Mouse (Mus musculus) limb, embryonic 15.5 days (tissue): ENCODE measurements around the gene Tmem131l. TPM values are rescaled to one million over a fixed set of nuclear protein-coding genes. Genes with fewer than 3 reads are reported as not detected.
"Not testable (repeated sequence)": the region's sequence is repeated elsewhere in the genome, so short reads cannot be mapped to it uniquely, and the experiment has no call there.

ENCODE experiments used
- ATAC-seq: fragments of 200-750 bp; cut with Nextera tagmentation; 2 replicates; pipeline ENCODE4 v1.8.0; 2017; ENCODE audit warnings: low read depth, moderate TSS enrichment; ENCODE audit not compliant: insufficient number of reproducible peaks, low FRiP score, low TSS enrichment
- H3K27ac ChIP-seq: fragments of 300-500 bp; sonication (generic); 2 replicates; pipeline ENCODE4 v1.5.1; 2015; ENCODE audit warnings: moderate library complexity, mild to moderate bottlenecking, inconsistent platforms
- H3K27me3 ChIP-seq: fragments of 300-500 bp; sonication (generic); 2 replicates; pipeline ENCODE4 v1.6.1; 2015; ENCODE audit warnings: inconsistent platforms
- H3K36me3 ChIP-seq: fragments of 300-500 bp; sonication (generic); 2 replicates; pipeline ENCODE4 v1.6.1; 2015; ENCODE audit warnings: inconsistent platforms
- H3K4me1 ChIP-seq: fragments of 300-500 bp; sonication (generic); 2 replicates; pipeline ENCODE4 v1.6.1; 2015; ENCODE audit warnings: inconsistent platforms
- H3K4me2 ChIP-seq: fragments of 300-500 bp; sonication (generic); 2 replicates; pipeline ENCODE4 v1.6.1; 2015; ENCODE audit warnings: mild to moderate bottlenecking, inconsistent platforms
- H3K4me3 ChIP-seq: fragments of 300-500 bp; sonication (generic); 2 replicates; pipeline ENCODE4 v1.5.1; 2015; ENCODE audit warnings: mild to moderate bottlenecking, inconsistent platforms
- H3K9ac ChIP-seq: fragments of 300-500 bp; sonication (generic); 2 replicates; pipeline ENCODE4 v1.6.1; 2015; ENCODE audit warnings: inconsistent platforms
- H3K9me3 ChIP-seq: fragments of 300-500 bp; sonication (generic); 2 replicates; pipeline ENCODE4 v1.6.1; 2016; ENCODE audit warnings: inconsistent platforms
- WGBS: fragments of 180-500 bp; shearing (Covaris S2); methylation state at CpG from one replicate; pipeline ENCODE4 v1.1.7; 2015; 5-methylcytosine and 5-hydroxymethylcytosine counted together
- polyA plus RNA-seq: library from polyadenylated mRNA; unstranded; fragments of >200 nt; fragmentation: Nextera tagmentation; extraction: Ambion mirVana; gene quantifications from 2 replicates; pipeline ENCODE4 v1.2.1, GENCODE M21; 2015

The Tmem131l gene
- polyA plus RNA-seq, 1 experiment from 2014 or later, result 47.9 TPM

DNA sequence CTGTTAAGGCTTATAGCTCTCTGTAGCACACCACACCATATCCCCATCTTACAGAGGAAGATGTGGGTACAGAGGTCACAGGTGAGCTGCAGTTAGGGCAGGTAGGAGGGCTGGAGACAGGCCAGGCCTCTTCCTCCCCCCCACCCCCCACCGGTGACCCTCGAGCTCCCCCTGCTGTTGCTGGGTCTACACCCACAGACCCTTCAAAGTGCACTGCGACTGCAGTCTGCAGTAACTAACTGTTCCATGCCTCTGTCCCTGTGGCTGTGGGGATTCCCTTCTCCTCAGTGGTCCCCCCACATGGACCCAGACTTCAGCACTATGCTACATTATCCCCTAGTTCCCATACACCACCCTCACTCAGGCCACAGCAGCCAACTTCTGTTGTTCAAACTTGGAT lies 144.2 kb downstream of the Tmem131l start:
- Histone ChIP-seq H3K4me3 (no peak overlapping the region), H3K36me3 (peaks cover 30% of the 10 kb centered on the region), H3K27ac (no peak overlapping the region), H3K4me1 (0 out of 2 replicates have a peak, but pooled peaks cover 3% of the 10 kb centered on the region), H3K9me3 (no peaks in the 10 kb centered on the region), H3K9ac (no peak overlapping the region), H3K4me2 (no peak overlapping the region), H3K27me3 (no peaks in the 10 kb centered on the region)
- no peak for ATAC-seq
- 46% methylated on average over 3 of the region's 3 CpGs for WGBS

DNA sequence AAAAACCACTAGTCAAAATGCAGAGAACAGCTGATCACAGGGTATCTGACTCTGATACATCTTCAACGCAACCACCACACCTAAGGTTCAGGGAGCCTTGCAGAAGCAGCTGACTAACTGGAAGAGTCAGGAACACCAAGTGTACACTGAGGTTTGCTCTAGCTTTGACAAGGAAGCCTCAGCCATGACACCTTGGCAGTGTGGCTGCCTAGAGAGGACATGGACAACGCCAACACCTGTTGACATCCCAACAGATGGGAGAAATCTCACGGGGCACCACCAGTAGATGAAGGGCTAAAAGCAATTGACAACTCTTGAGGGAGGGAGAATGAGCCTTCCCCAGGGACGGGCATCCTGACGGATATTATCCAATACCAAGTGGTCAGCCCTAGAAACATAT lies 144.9 kb downstream of the Tmem131l start:
- H3K9me3 ChIP-seq, result no peaks in the 10 kb centered on the region

DNA sequence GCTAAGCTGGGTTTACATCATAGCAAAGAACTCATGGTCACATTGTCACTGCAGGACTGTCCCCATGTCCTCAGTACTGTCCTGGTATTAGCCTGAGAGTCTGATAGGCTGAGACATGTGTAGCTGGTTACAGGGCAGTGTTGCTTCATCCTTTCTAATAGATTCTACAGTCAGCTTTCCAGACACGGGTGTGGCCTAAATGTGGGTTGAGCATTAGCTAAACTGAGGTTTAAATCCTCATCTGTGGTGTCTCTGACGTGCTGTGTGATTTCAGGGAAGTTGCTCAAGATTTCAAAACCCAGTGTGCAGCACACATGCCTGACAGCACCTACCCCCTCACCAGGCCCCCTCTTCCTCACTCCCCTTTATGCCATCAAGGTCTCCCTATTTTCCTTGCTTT lies 154.8 kb downstream of the Tmem131l start:
- no peak overlapping the region for H3K4me3 ChIP-seq
- H3K27me3 ChIP-seq, result no peaks in the 10 kb centered on the region
- no peak for ATAC-seq
- WGBS, result 62% methylated on average over 2 of the region's 2 CpGs
- H3K36me3 ChIP-seq, result no peaks in the 10 kb centered on the region
- no peak overlapping the region for H3K9ac ChIP-seq
- H3K4me2 ChIP-seq, result no peak overlapping the region
- no peaks in the 10 kb centered on the region for H3K9me3 ChIP-seq
- 0 out of 2 replicates have a peak, but pooled peaks cover 3% of the 10 kb centered on the region for H3K4me1 ChIP-seq
- H3K27ac ChIP-seq, result no peak overlapping the region

More for the DNA sequence above, 144.9 kb downstream of the Tmem131l start:
- Histone ChIP-seq H3K4me3 (no peak overlapping the region), H3K4me1 (0 out of 2 replicates have a peak, but pooled peaks cover 3% of the 10 kb centered on the region), H3K9ac (no peak overlapping the region), H3K27me3 (no peaks in the 10 kb centered on the region), H3K4me2 (no peak overlapping the region), H3K36me3 (peaks cover 25% of the 10 kb centered on the region), H3K27ac (no peak overlapping the region)
- no peak for ATAC-seq
- 84% methylated on average over 5 of the region's 5 CpGs for WGBS

DNA sequence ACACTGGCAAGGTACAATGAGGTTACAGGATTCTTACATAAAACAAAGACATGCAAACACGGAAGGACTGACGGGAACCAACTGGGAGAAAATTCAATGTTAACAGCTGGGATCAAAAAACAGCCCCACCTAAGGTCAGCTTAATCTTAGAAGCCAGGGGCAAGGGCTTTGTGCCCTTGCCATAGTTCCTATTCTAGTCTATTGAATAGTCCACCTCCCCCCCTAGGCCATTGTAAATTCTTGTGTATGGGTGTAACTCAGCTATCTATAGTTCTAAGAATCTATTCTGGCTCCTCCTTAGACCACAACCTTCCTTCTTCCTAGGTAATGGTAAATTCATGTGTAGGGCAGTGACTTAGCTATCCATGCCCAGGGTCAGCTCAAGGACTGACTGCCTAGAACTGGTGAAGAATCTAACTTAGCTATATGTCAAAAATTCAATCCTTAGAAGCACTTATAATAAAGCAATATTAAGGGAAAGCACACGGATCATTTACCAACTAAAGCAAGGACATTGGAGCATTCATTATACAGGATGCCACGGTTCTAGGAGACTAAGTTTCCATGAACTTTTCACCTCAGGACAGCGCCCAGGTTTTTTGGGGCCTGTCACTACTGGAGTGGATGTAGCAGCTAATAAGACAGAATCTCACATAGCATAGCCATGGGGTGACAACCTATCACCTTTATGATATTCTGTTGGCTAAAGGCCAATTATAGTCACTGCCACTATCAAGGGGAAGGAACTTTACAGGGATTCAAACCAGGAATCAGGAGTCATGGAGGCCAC lies 160.5 kb downstream of the Tmem131l start:
- H3K36me3 ChIP-seq, H3K9ac ChIP-seq, H3K4me1 ChIP-seq, H3K27ac ChIP-seq, ATAC-seq, H3K27me3 ChIP-seq, H3K4me2 ChIP-seq, H3K9me3 ChIP-seq, H3K4me3 ChIP-seq: not testable (repeated sequence)
- 82% methylated on average over 5 of the region's 5 CpGs for WGBS

DNA sequence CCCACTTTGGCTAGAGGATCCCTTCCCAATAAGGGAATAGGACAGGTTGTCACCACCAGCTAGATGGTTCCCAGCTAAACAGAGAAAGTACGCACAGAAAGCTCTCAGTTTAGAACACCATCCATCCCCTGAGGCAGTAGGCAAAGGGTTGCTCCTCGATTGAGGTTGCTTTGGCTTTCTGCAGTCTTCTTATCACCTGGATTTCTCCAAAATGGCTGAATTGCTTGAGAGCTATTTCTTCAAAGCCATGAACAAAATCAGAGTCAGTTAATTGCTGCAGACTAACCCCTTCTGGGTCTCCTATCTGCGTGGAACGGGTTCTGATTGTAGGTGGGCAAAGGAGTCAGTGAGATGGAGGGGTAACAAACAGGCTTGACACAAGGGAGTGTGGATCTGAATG lies 161.2 kb downstream of the Tmem131l start:
- no peak for ATAC-seq
- no peaks in the 10 kb centered on the region for H3K9me3 ChIP-seq
- 86% methylated on average over 4 of the region's 4 CpGs for WGBS

DNA sequence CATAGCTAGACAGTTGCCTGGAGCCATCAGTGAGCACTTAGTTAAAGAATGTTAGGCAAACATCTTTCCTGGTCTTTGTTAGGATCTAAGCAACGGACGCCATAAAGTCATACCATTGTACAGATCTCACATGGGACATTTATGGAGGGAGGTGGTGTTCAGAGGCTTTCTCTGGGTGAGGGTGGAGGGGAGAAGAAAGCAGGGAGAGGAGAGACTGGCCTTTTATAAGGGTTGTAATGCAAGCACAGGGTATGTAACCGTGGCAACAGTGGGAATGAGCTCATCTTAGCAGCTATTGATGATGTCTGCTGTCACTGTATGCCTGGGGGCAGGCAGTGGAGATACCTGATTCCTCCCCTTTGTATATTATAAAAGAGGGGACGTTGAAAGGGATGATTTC lies 163.7 kb downstream of the Tmem131l start:
- Histone ChIP-seq H3K36me3 (no peaks in the 10 kb centered on the region), H3K27me3 (no peaks in the 10 kb centered on the region), H3K4me3 (no peak overlapping the region), H3K27ac (no peak overlapping the region), H3K4me2 (no peak overlapping the region), H3K9me3 (no peaks in the 10 kb centered on the region), H3K4me1 (no peaks in the 10 kb centered on the region), H3K9ac (no peak overlapping the region)
- ATAC-seq, result no peak
- 65% methylated on average over 4 of the region's 4 CpGs for WGBS

More for the DNA sequence above, 161.2 kb downstream of the Tmem131l start:
- Histone ChIP-seq H3K27me3 (no peaks in the 10 kb centered on the region), H3K27ac (no peak overlapping the region), H3K36me3 (no peaks in the 10 kb centered on the region), H3K4me3 (no peak overlapping the region), H3K9ac (no peak overlapping the region), H3K4me1 (no peaks in the 10 kb centered on the region), H3K4me2 (no peak overlapping the region)

DNA sequence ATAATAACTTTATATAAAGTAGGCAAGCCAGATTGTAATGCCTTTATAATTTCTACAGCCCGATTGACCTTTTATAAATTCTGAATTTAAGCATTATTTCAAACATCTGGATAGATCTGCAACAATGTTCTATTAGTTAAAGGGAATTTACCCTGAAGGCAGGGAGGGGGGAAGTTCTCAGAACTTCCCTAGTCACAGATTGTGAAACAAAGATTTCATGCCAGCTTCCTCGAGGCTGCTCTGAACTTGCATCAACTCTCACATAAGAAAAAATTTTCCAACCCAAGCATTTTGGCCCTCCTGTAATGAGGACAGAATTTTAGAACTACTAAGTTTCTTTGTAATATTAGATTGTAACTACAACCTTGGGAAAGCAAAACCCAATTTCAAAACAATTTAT lies 164.9 kb downstream of the Tmem131l start:
- WGBS, result 74% methylated on average over 2 of the region's 2 CpGs
- not testable (repeated sequence) for H3K4me3 ChIP-seq, H3K4me1 ChIP-seq, H3K27me3 ChIP-seq, ATAC-seq, H3K9ac ChIP-seq, H3K36me3 ChIP-seq, H3K27ac ChIP-seq, H3K9me3 ChIP-seq, H3K4me2 ChIP-seq

DNA sequence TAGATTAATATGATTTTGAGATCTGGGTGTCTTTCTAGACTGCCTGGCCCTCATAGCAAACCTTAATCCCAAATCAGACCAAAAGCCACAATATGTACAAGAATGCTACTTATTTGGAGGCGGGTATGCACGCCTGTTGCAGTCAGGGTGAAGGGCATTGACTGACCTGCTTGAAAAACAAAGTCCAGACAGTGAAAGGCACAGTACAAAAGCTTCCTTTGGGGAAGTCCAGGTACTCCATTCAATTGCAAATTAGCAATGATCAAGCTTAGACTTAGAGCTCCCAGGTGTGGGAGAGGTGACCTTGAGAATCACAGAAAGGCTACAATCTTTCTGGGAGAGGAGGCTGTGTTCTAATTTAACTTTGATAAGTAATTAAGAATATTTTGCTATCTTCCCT lies 167.1 kb downstream of the Tmem131l start:
- 93% methylated on average over 2 of the region's 2 CpGs for WGBS
- not testable (repeated sequence) for H3K27me3 ChIP-seq, H3K4me1 ChIP-seq, H3K36me3 ChIP-seq, H3K9ac ChIP-seq, H3K27ac ChIP-seq, H3K4me3 ChIP-seq, H3K4me2 ChIP-seq, H3K9me3 ChIP-seq, ATAC-seq

DNA sequence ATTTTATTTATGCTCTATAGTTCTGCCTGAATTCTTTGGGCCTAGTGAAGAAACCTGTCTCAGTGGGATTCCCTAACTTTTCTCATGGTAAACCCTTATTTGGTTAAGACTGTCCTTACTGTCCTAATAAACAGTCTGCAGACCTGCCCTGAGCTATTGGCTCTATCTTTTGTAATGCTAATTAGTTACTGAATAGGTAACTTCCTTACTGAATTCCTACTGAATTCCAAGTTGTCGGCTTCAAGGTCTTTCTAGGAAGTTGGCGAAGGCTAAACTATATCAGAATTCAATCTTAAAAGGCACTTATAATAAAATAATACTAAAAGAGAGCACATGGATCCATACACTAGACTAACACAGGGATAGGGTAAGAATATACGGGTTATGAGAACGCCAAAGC lies 168.0 kb downstream of the Tmem131l start:
- H3K9ac ChIP-seq, H3K27me3 ChIP-seq, H3K9me3 ChIP-seq, H3K36me3 ChIP-seq, H3K4me3 ChIP-seq, ATAC-seq, H3K27ac ChIP-seq, H3K4me1 ChIP-seq, H3K4me2 ChIP-seq: not testable (repeated sequence)
- whole genome bisulfite sequencing, result 93% methylated on average over 4 of the region's 4 CpGs

DNA sequence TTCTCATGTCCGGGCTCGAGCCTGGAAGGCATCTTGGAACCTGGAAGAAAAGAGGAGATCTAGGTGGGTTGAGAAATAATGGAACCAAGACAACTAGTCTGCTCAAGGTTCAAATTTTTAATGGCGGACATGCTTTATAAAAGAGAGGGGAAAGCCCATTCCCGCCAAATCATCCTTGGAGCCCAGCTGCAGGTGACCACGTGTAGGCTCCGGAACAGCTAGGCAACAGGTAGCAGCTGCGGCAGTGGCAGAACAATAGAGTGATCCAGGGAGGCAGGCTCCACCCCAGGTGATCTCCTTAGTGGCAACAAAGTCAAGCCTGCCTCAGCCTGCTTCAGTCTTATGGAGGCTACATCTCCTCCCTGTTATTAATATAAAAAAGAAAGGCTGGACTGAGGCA lies 168.4 kb downstream of the Tmem131l start:
- H3K4me3 ChIP-seq, H3K27me3 ChIP-seq, H3K9ac ChIP-seq, H3K27ac ChIP-seq, H3K9me3 ChIP-seq, ATAC-seq, H3K36me3 ChIP-seq, H3K4me1 ChIP-seq, H3K4me2 ChIP-seq: not testable (repeated sequence)
- WGBS, result 87% methylated on average over 7 of the region's 7 CpGs

DNA sequence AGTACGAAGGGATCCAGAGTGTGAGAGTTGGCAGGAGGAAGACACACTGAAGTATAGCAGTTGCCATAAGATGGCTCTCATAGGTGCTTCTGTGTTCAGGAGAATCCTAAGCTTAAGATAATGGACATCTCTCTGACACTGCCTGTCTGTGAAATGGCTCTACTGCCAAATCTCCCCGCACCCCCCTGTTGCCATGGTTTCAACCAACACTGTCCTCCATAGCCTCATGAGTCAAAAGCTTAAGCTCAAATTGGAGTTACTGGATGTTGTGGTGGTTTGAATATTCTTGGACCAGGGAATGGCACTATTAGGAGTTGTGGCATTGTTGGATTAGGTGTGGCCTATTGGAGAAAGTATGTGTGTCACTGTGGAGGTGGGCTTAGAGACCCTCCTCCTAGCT lies 170.2 kb downstream of the Tmem131l start:
- H3K27ac ChIP-seq, result no peak overlapping the region
- no peaks in the 10 kb centered on the region for H3K9me3 ChIP-seq
- no peak overlapping the region for H3K4me3 ChIP-seq
- no peak overlapping the region for H3K9ac ChIP-seq
- H3K36me3 ChIP-seq, result no peaks in the 10 kb centered on the region
- WGBS, result 90% methylated on average over 2 of the region's 2 CpGs
- H3K4me1 ChIP-seq, result no peaks in the 10 kb centered on the region
- ATAC-seq, result no peak
- no peaks in the 10 kb centered on the region for H3K27me3 ChIP-seq
- no peak overlapping the region for H3K4me2 ChIP-seq

DNA sequence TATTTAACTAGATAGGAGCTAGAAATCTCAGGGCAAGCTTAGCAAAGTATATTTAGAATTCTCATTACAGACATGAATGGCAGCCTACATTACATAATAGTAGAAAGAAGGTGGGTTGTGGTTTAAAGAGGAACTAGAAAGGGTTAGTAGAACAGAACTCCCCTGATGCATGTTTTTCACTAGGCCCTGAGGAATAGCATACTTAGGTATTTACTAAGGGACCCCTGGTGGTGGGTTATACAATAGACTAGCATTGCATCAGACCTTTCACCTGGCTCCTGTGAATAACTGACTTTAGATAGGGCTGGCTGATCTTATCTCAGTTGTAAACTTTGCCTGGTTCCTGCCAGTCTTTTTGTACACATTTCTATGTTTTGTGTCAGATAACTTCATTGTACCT lies 172.9 kb downstream of the Tmem131l start:
- not testable (repeated sequence) for H3K9ac ChIP-seq, H3K36me3 ChIP-seq, H3K27ac ChIP-seq, H3K4me3 ChIP-seq, H3K4me2 ChIP-seq, H3K4me1 ChIP-seq, ATAC-seq, H3K27me3 ChIP-seq, H3K9me3 ChIP-seq

DNA sequence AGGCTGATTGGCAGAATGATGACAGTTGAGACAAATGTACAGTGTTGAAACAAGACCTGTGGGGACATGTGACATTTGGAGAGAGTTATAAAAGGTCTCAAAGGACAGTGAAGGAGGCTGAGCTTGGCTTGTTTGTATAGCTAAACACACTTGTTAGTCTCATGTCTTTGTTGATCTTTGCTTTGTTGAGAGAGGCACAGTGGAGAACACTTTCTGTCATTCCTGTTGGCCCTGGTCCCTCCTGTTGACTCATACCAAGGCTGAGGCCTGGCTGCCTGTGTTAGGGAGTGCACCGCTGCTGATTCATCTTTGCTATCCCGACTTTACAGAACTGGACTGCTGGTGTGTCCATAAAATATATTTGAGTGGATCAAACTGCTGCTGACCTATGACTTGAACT lies 174.8 kb downstream of the Tmem131l start:
- Histone ChIP-seq H3K27ac (no peak overlapping the region), H3K27me3 (no peaks in the 10 kb centered on the region), H3K4me1 (peaks cover 6% of the 10 kb centered on the region; the same call in 1 of the 2 replicates), H3K9ac (no peak overlapping the region), H3K4me2 (no peak overlapping the region), H3K4me3 (no peak overlapping the region), H3K36me3 (no peaks in the 10 kb centered on the region), H3K9me3 (no peaks in the 10 kb centered on the region)
- ATAC-seq, result no peak
- WGBS, result 82% methylated on average over 2 of the region's 2 CpGs
